Mouse (Mus musculus) liver, embryonic 16.5 days (tissue): ENCODE results near the gene Zmat3. TPM values are rescaled to one million over a fixed set of nuclear protein-coding genes. Genes with fewer than 3 reads are reported as not detected.

ENCODE experiments used
- ATAC-seq: fragments of 200-750 bp; cut with Nextera tagmentation; 2 replicates; pipeline ENCODE4 v1.8.0; 2017; ENCODE audit warnings: low read depth, mild to moderate bottlenecking, moderate number of reproducible peaks, moderate library complexity
- H3K27ac ChIP-seq: fragments of 300-500 bp; sonication (generic); 2 replicates; pipeline ENCODE4 v1.5.1; 2014; ENCODE audit warnings: mild to moderate bottlenecking, low read length
- H3K27me3 ChIP-seq: fragments of 300-500 bp; sonication (generic); 2 replicates; pipeline ENCODE4 v1.6.1; 2014; ENCODE audit warnings: low read depth, low read length, mixed read lengths; ENCODE audit not compliant: control insufficient read depth, insufficient read depth
- H3K36me3 ChIP-seq: fragments of 300-500 bp; sonication (generic); 2 replicates; pipeline ENCODE4 v1.6.1; 2014; ENCODE audit warnings: mild to moderate bottlenecking; ENCODE audit not compliant: control insufficient read depth, insufficient read depth
- H3K4me1 ChIP-seq: fragments of 300-500 bp; sonication (generic); 2 replicates; pipeline ENCODE4 v1.6.1; 2014; ENCODE audit warnings: low read depth, low read length, mixed read lengths; ENCODE audit not compliant: control insufficient read depth
- H3K4me2 ChIP-seq: fragments of 300-500 bp; sonication (generic); 2 replicates; pipeline ENCODE4 v1.6.1; 2014; ENCODE audit warnings: low read depth, low read length, mixed read lengths
- H3K4me3 ChIP-seq: fragments of 300-500 bp; sonication (generic); 2 replicates; pipeline ENCODE4 v1.5.1; 2014; ENCODE audit warnings: low read depth, mild to moderate bottlenecking, low read length
- H3K9ac ChIP-seq: fragments of 300-500 bp; sonication (generic); 2 replicates; pipeline ENCODE4 v1.6.1; 2014; ENCODE audit warnings: low read depth, low read length
- H3K9me3 ChIP-seq: fragments of 300-500 bp; sonication (generic); replicated peaks from 2 replicates; pipeline ENCODE4 v1.6.1; 2016; ENCODE audit warnings: low read length; ENCODE audit not compliant: control insufficient read depth
- WGBS: fragments of 180-500 bp; shearing (Covaris S2); extraction: QIAGEN DNeasy Blood & Tissue Kit; methylation state at CpG from one replicate; pipeline ENCODE4 v1.1.7; 2014; ENCODE audit not compliant: insufficient replicate concordance; 5-methylcytosine and 5-hydroxymethylcytosine counted together
- polyA plus RNA-seq: library from polyadenylated mRNA; unstranded; fragments of >200 nt; fragmentation: Nextera tagmentation; extraction: Ambion mirVana; gene quantifications from 2 replicates; pipeline ENCODE4 v1.2.1, GENCODE M21; 2015

Zmat3 gene
- polyA plus RNA-seq, 1 experiment from 2014 or later: 0.48 TPM

DNA sequence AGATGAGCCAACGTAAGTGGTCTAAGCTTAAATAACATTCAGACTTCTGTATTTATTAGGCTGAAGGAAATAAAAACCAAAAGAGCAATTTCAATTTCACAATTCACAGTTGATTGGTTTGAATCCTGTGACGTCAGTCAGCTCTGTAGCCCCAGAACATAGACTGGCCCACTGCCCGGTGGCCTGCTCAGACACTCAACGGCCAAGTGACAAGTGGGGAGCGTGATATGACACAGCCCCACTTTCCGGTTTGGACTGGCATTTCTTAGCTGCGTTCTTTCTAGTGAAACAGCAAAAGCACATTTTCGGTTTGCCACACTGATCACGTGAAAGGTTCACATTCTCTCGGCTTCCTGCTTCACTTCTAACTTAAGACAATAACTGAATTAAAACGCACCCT, 30.9 kb downstream of the Zmat3 start:
- Histone ChIP-seq H3K9ac (no peak overlapping the region), H3K27me3 (no peaks in the 10 kb centered on the region), H3K4me2 (no peak overlapping the region), H3K4me3 (no peak overlapping the region), H3K4me1 (no peaks in the 10 kb centered on the region; the same call in 1 of the 2 replicates), H3K9me3 (no peaks in the 10 kb centered on the region), H3K27ac (no peak overlapping the region), H3K36me3 (no peaks in the 10 kb centered on the region)
- no peak for ATAC-seq
- 62% methylated on average over 11 of the region's 11 CpGs for WGBS

DNA sequence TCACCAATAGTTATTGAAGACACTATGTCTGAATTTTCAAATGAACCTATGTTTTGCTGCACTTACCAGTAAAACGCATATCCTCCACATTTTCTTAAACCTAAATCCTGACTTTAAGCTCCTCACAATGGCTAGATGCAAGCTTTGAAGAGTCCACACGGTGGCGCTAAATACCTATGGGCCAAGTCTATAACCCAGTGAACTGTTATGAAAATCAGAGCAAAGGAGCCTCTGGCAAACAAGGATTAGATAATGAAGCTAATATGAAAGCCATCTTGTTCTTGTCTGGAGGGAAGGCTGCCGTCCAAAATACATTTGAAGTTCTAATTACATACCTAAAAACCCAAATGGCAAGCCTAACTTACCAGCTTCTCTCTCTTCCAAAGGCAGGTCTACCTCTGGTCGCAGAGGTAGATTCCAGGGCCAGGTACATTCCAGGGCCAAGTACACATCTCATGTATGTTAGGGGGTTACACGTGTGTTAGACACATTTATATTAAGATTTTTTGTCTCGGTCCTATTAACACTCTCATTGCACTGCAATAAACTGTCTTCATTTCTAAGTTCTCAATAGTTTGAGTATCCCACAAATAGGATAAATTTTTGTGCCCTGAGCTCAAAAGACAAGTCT, 32.2 kb downstream of the Zmat3 start:
- Histone ChIP-seq H3K27me3 (no peaks in the 10 kb centered on the region), H3K9ac (no peak overlapping the region), H3K27ac (no peak overlapping the region), H3K36me3 (no peaks in the 10 kb centered on the region), H3K4me3 (no peak overlapping the region), H3K9me3 (no peaks in the 10 kb centered on the region), H3K4me2 (no peak overlapping the region), H3K4me1 (no peaks in the 10 kb centered on the region; the same call in 1 of the 2 replicates)
- WGBS: 26% methylated on average over 7 of the region's 7 CpGs
- no peak for ATAC-seq

DNA sequence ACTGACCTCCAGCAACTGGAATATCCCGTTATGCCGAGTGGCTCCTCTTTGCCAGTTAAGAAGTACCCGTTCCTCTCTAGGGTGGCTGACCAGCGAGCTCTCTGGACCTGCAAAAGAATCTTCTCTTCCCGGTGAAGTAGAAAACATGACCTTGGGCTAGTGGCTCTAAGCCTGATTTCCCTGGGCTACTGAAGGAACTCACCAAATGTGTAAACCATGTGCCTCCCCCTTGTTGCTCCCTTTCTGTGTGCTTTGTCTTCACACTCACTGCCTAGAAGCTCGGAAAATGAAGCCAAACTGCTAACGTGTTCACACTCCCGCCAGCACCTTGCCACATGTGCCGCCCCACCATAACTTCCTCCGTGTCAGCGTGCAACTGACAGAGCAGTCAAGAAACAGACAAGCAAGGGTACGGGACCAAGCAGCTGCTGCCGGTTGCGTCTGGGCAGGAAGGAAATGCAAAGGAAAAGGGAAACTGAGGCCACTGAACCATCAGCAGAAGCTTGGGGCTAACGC, 47.9 kb downstream of the Zmat3 start:
- no peaks in the 10 kb centered on the region for H3K27me3 ChIP-seq
- no peak overlapping the region for H3K4me3 ChIP-seq
- H3K36me3 ChIP-seq: no peaks in the 10 kb centered on the region
- ATAC-seq: no peak
- 31% methylated on average over 15 of the region's 15 CpGs for WGBS
- H3K4me2 ChIP-seq: no peak overlapping the region
- H3K27ac ChIP-seq: no peak overlapping the region
- H3K9me3 ChIP-seq: no peaks in the 10 kb centered on the region
- no peak overlapping the region for H3K9ac ChIP-seq
- no peaks in the 10 kb centered on the region for H3K4me1 ChIP-seq

DNA sequence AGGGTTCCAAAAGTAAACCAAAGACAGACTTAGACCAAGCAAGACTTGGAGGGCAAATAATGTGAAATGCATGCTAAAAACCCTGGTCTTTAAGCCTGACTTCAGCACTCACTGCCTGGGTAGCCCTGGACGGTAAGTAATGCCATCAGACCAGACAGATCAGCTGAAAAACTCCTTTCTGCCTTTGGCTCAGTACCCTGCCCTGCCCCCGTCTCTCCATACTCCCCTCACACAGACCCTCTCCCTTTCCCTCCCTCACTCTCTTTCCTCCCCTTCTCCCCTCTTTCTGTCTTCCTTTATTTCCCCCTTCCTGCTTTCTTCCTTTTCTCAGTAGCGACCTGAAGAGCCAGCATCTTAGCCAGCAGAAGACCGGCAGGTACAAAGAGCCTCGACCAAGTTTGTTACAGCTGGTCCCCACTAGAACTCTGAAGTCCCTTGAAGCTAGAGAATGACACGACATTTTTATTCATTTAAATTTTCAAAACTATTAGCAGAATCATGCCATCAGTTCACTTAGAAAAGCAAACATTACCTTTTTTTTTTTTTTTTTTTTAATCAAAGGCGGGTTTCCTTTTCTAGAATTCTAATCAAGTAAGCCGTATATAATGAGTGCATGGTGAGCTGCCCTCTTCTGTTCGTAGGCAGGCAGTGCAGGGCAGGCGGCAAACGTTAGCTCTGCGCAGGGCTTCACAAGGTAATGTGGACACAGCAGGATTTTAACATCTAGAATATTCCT, 48.5 kb downstream of the Zmat3 start:
- no peaks in the 10 kb centered on the region for H3K27me3 ChIP-seq
- 21% methylated on average over 12 of the region's 12 CpGs for WGBS
- ATAC-seq: no peak

DNA sequence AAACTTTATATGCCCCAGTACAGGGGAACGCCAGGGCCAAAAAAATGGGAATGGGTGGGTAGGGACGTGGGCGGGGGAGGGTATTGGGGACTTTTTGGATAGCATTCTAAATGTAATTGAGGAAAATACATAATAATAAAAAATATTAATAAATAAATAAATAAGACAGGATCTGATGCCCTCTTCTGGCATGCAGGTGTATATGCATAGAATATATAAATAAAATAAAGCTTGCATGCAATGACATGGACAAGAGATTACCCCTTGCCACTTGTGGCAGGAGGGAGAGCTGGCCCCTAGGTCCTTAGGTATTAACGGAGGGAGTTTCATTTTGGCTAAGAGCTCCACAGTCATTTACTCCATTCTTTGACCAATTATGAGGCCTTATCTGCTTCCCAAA, 51.1 kb downstream of the Zmat3 start:
- Histone ChIP-seq H3K9me3 (no peaks in the 10 kb centered on the region), H3K27me3 (no peaks in the 10 kb centered on the region), H3K27ac (no peak overlapping the region), H3K4me3 (no peak overlapping the region), H3K9ac (no peak overlapping the region), H3K36me3 (no peaks in the 10 kb centered on the region), H3K4me1 (no peaks in the 10 kb centered on the region), H3K4me2 (no peak overlapping the region)
- WGBS: 76% methylated on average over 4 of the region's 4 CpGs
- no peak for ATAC-seq

More for the DNA sequence above, 48.5 kb downstream of the Zmat3 start:
- no peak overlapping the region for H3K4me2 ChIP-seq
- no peaks in the 10 kb centered on the region for H3K36me3 ChIP-seq
- H3K9me3 ChIP-seq: no peaks in the 10 kb centered on the region
- no peak overlapping the region for H3K9ac ChIP-seq
- H3K4me3 ChIP-seq: no peak overlapping the region
- H3K4me1 ChIP-seq: no peaks in the 10 kb centered on the region
- H3K27ac ChIP-seq: no peak overlapping the region

DNA sequence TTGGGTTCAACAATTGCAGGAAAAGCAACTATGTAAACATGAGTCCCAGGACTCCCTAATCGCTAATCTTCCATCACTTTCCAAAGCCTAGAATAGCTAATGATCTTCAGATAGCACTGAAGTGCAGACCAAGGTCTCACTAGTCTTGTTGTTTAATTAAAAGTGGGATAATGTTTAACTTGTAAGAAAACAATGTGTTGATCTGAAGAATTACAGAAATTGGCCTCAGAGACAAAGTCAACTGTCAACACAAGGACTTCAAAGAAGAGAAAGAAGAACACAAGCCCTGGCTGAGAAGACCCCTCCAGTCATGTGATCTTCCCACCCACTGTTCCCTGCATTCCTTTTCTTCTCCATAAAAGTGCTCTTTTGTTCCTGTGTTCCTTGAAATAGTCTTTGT, 61.6 kb downstream of the Zmat3 start:
- Histone ChIP-seq H3K4me1 (no peaks in the 10 kb centered on the region), H3K4me3 (no peak overlapping the region), H3K4me2 (no peak overlapping the region), H3K36me3 (no peaks in the 10 kb centered on the region), H3K27me3 (no peaks in the 10 kb centered on the region), H3K9ac (no peak overlapping the region), H3K9me3 (no peaks in the 10 kb centered on the region), H3K27ac (no peak overlapping the region)
- ATAC-seq: no peak
- 17% methylated on average over 1 of the region's 1 CpGs for WGBS

DNA sequence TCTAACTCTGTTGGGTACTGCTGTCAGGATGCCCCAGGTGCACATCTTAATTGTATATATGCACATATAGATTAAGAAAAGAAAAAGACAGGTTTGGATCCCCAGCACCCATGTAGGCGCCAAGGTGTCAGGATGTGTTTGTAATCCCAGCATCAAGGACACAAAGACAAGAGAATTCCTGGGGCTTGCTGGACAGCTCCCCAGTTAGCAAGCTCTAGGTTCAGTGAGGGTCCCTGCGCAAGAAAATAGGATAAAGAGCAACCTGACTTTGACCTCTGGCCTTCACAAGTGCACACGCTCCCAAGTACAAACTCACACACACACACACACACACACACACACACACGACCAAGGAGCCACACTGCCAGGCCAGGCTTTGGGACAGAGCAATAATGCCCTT, 73.8 kb downstream of the Zmat3 start:
- Histone ChIP-seq H3K27me3 (no peaks in the 10 kb centered on the region), H3K27ac (no peak overlapping the region), H3K4me3 (no peak overlapping the region), H3K4me2 (no peak overlapping the region), H3K4me1 (no peaks in the 10 kb centered on the region), H3K9ac (no peak overlapping the region), H3K9me3 (no peaks in the 10 kb centered on the region), H3K36me3 (no peaks in the 10 kb centered on the region)
- ATAC-seq: no peak
- WGBS: 33% methylated on average over 4 of the region's 4 CpGs

Other genes with a start within 250 kb of the Zmat3 start
- 1.8 and 2.9 TPM in 2 replicates for gene Pik3ca, start 31.7 kb upstream of the Zmat3 start, polyA plus RNA-seq
- gene Kcnmb3, start 126.2 kb upstream of the Zmat3 start, polyA plus RNA-seq: not detected in 2 replicates
- 15.0 and 16.2 TPM in 2 replicates for gene Zfp639, start 144.2 kb upstream of the Zmat3 start, polyA plus RNA-seq
- 16.3 and 17.0 TPM in 2 replicates for gene Mfn1, start 163.5 kb upstream of the Zmat3 start, polyA plus RNA-seq